Mouse (Mus musculus) embryonic facial prominence, embryonic 14.5 days (tissue): ENCODE measurements at regions not wholly inside any gene's neighbourhood (a gene's known extent, or its start where the extent isn't known, plus 50 kb on each side); places are given as distances from the start of the nearest gene placed in this dataset.

Experiments used
- ATAC-seq: fragments of 200-750 bp; cut with Nextera tagmentation; 2 replicates; pipeline ENCODE4 v1.8.0; 2017; ENCODE audit warnings: low read depth, moderate number of reproducible peaks, moderate TSS enrichment
- DNase-seq: peaks from one replicate; pipeline ENCODE4 v3.0.0-alpha.2; 2015; ENCODE audit warnings: low spot score
- H3K27ac ChIP-seq: fragments of 300-500 bp; sonication (generic); replicated peaks from 2 replicates; pipeline ENCODE4 v1.5.1; 2014; ENCODE audit warnings: low read depth, mild to moderate bottlenecking, low read length, moderate library complexity
- H3K27me3 ChIP-seq: fragments of 300-500 bp; sonication (generic); replicated peaks from 2 replicates; pipeline ENCODE4 v1.6.1; 2014; ENCODE audit warnings: low read length; ENCODE audit not compliant: control insufficient read depth, insufficient read depth
- H3K36me3 ChIP-seq: fragments of 300-500 bp; sonication (generic); 2 replicates; pipeline ENCODE4 v1.6.1; 2014; ENCODE audit warnings: low read length, mixed read lengths; ENCODE audit not compliant: control insufficient read depth, insufficient read depth
- H3K4me1 ChIP-seq: fragments of 300-500 bp; sonication (generic); 2 replicates; pipeline ENCODE4 v1.6.1; 2014; ENCODE audit warnings: antibody characterized with exemption, low read length; ENCODE audit not compliant: control insufficient read depth, insufficient read depth
- H3K4me2 ChIP-seq: fragments of 300-500 bp; sonication (generic); 2 replicates; pipeline ENCODE4 v1.6.1; 2014; ENCODE audit warnings: low read depth, mild to moderate bottlenecking, low read length, moderate library complexity, mixed read lengths
- H3K4me3 ChIP-seq: fragments of 300-500 bp; sonication (generic); 2 replicates; pipeline ENCODE4 v1.5.1; 2014; ENCODE audit warnings: low read depth, mild to moderate bottlenecking, low read length
- H3K9ac ChIP-seq: fragments of 300-500 bp; sonication (generic); 2 replicates; pipeline ENCODE4 v1.6.1; 2014; ENCODE audit warnings: low read depth, mild to moderate bottlenecking, low read length, moderate library complexity, mixed read lengths
- H3K9me3 ChIP-seq: fragments of 300-500 bp; sonication (generic); 2 replicates; pipeline ENCODE4 v1.6.1; 2016; ENCODE audit warnings: low read length; ENCODE audit not compliant: control insufficient read depth
- WGBS: fragments of 180-500 bp; shearing (Covaris S2); extraction: QIAGEN DNeasy Blood & Tissue Kit; methylation state at CpG from one replicate; pipeline ENCODE4 v1.1.7; 2014; 5-methylcytosine and 5-hydroxymethylcytosine counted together

DNA sequence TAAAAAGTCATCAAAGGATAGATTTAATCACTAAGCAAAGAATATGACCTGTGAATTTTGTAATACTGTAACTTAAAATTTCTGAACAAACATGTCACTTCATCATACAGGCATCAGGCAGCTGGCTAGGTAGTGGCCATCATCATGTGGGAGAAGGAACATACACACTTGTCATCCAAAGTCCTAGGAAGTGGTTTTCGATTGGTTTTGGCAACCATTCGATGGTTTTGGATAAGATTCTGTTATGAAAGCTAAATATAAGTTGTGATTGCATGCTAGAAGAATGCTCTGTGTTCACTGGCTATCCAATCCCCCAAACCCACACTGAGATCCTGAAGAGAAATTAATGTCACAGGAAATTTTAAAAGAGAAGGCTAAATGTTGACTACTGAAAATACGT lies 207.7 kb downstream of the Gm7489 start:
- no peaks in the 10 kb centered on the region for H3K36me3 ChIP-seq
- ATAC-seq, result no peak
- H3K9me3 ChIP-seq, result no peaks in the 10 kb centered on the region
- no peaks in the 10 kb centered on the region for H3K4me1 ChIP-seq
- no peaks in the 10 kb centered on the region for H3K27me3 ChIP-seq
- H3K27ac ChIP-seq, result no peak overlapping the region
- peak; percentile 29 for DNase-seq
- no peak overlapping the region for H3K9ac ChIP-seq
- WGBS, result 74% methylated on average over 3 of the region's 3 CpGs
- no peak overlapping the region for H3K4me3 ChIP-seq
- no peak overlapping the region for H3K4me2 ChIP-seq

DNA sequence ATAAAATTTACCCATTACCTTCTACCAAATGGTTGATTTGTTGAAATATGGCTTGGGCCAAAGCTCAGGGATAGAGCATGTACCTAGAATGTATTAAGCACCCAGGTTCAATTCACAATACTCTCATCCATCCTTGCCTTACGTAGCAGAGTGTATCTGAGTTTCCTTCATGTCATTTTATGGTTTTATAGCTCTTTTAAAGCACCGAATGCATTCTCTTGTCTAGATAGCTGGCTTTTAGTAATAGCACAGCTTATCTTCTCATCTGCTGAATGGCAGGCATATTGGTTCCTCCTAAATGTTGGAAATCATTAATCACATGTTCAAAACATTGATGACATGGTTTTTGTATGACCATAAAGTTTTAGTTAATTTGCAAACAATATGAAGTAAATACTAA lies 212.8 kb downstream of the Gm7489 start:
- 75% methylated on average over 2 of the region's 2 CpGs for WGBS
- Histone ChIP-seq H3K9me3 (no peaks in the 10 kb centered on the region), H3K9ac (no peak overlapping the region), H3K36me3 (no peaks in the 10 kb centered on the region), H3K27me3 (no peaks in the 10 kb centered on the region), H3K4me1 (no peaks in the 10 kb centered on the region), H3K27ac (no peak overlapping the region), H3K4me3 (no peak overlapping the region), H3K4me2 (no peak overlapping the region)
- ATAC-seq (no peak), DNase-seq (no peak)

DNA sequence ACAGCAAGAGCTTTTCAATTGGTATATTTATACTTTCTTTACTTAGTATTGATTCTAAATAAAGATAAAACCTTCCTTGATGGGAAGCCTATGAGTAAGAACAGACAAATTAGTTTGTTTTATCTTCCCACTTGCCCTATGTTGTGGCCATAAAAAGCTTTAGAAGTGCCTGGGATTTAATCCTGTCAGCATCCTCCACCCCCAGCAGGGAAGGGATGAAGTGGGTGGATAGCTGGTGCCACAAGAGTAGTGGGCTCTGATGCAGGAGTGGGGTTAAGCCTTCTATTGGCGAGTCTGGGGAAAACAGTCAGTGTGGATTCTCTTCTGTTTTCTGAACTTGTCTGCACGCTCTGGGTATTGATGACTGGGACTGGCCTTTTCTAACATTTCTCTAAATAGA lies 227.7 kb downstream of the Gm7489 start:
- Histone ChIP-seq H3K9me3 (no peaks in the 10 kb centered on the region), H3K27me3 (no peaks in the 10 kb centered on the region), H3K36me3 (no peaks in the 10 kb centered on the region), H3K4me2 (no peak overlapping the region), H3K4me3 (no peak overlapping the region), H3K27ac (no peak overlapping the region), H3K9ac (no peak overlapping the region), H3K4me1 (no peaks in the 10 kb centered on the region)
- DNase-seq (no peak), ATAC-seq (no peak)
- 67% methylated on average over 2 of the region's 2 CpGs for WGBS

DNA sequence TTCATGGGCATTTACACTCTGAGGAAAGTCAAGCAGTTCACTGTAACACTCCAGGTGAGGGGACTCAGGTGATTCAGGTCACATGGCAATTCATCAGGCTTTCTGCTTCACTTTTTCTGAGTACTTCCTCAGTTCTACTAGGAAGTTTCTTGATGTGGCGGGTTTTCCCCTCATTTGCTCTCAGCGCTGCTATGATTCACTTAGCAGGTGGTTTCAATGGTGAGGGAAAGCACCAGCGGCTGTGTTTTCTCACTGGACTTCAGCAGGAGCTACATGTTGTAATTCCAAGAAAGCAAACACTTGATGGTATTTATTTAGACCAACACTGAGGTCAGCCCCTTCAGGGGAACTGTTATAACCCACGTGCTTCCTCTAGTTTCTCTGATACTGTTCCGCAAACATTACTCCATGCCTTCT lies 229.4 kb downstream of the Gm7489 start:
- H3K36me3 ChIP-seq, result no peaks in the 10 kb centered on the region
- H3K27me3 ChIP-seq, result no peaks in the 10 kb centered on the region
- H3K9me3 ChIP-seq, result no peaks in the 10 kb centered on the region
- WGBS, result 72% methylated on average over 5 of the region's 5 CpGs
- no peak overlapping the region for H3K4me3 ChIP-seq
- no peak overlapping the region for H3K4me2 ChIP-seq
- no peak overlapping the region for H3K9ac ChIP-seq
- ATAC-seq (no peak), DNase-seq (no peak)
- no peak overlapping the region for H3K27ac ChIP-seq
- no peaks in the 10 kb centered on the region for H3K4me1 ChIP-seq

DNA sequence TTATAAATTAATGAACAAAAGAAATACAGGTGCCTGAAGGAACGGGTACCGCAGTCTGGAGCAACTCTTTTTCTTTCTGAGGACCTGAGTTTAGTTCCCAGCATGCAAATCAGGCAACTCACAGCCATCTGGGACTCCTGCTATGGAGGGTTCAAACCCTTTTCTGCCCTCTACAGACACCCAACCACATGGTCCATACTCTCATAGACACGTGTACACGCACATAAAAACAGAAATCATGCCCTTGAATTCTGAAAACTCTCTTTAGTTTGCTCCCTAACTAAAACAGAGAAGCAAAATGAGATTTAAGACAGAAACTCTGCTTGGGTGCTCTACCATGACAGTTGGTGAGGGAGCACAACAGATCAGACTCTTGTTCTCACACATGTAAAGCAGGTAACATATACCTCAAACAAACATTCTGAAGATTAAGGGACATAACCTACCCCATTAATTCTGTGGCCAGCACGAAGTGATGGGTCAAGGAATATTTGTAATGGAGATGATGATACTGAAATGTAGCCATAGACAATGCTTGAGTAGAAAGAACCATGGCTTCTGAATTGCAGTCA lies 233.3 kb downstream of the Gm7489 start:
- no peak for ATAC-seq
- Histone ChIP-seq H3K4me3 (no peak overlapping the region), H3K27ac (no peak overlapping the region)

DNA sequence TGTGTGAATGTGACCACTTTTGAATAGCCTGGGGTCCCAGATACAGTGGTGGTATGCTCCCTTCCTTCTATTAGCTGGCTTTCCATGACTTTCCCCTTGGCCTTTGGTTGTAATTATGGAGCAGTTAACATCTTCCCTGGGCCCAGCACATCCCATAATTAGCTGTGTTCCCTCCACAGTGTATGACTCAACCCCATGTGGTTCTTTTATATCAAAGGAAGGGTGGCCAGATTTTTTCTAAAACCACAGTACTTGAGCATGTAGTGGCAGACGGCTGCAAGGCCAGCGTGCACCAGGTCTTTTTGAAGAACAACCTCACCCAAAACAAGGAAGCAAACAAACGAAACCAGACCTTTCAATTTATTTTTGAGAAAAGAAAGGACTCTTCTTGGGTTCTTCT lies 235.8 kb downstream of the Gm7489 start:
- DNase-seq, result peak; percentile 22
- no peaks in the 10 kb centered on the region for H3K9me3 ChIP-seq
- no peaks in the 10 kb centered on the region for H3K36me3 ChIP-seq
- H3K4me3 ChIP-seq, result no peak overlapping the region
- ATAC-seq, result no peak
- 79% methylated on average over 3 of the region's 3 CpGs for WGBS
- H3K27me3 ChIP-seq, result no peaks in the 10 kb centered on the region
- no peak overlapping the region for H3K4me2 ChIP-seq
- H3K27ac ChIP-seq, result no peak overlapping the region
- no peaks in the 10 kb centered on the region for H3K4me1 ChIP-seq
- no peak overlapping the region for H3K9ac ChIP-seq

More for the DNA sequence above, 233.3 kb downstream of the Gm7489 start:
- DNase-seq, result no peak
- no peaks in the 10 kb centered on the region for H3K9me3 ChIP-seq
- 82% methylated on average over 5 of the region's 5 CpGs for WGBS
- no peak overlapping the region for H3K9ac ChIP-seq
- H3K4me1 ChIP-seq, result no peaks in the 10 kb centered on the region
- H3K27me3 ChIP-seq, result no peaks in the 10 kb centered on the region
- no peak overlapping the region for H3K4me2 ChIP-seq
- H3K36me3 ChIP-seq, result no peaks in the 10 kb centered on the region

DNA sequence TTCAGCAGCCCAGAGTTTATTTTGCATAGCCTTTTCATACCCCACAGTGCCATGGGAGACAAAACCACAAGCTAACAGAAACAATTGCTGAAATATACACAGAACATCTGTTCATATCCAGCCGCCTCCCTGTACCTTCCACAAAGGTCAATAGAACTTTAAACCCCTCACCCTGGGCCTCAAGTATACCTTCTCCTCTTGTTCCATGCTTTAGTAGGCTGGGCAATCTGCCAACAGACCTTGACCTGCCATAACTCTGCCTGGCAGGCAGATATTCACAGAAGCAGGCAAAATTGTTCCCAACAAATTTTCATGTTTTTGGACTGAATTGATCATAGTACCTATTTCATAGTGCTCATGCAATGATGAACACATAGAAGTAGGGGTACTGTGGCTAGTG lies 279.6 kb downstream of the Gm7489 start:
- WGBS, result 24% methylated on average over 1 of the region's 1 CpGs
- Histone ChIP-seq H3K9me3 (no peaks in the 10 kb centered on the region), H3K27me3 (no peaks in the 10 kb centered on the region), H3K4me3 (no peak overlapping the region), H3K9ac (no peak overlapping the region), H3K4me2 (no peak overlapping the region), H3K27ac (no peak overlapping the region), H3K4me1 (no peaks in the 10 kb centered on the region), H3K36me3 (no peaks in the 10 kb centered on the region)
- DNase-seq (no peak), ATAC-seq (no peak)

DNA sequence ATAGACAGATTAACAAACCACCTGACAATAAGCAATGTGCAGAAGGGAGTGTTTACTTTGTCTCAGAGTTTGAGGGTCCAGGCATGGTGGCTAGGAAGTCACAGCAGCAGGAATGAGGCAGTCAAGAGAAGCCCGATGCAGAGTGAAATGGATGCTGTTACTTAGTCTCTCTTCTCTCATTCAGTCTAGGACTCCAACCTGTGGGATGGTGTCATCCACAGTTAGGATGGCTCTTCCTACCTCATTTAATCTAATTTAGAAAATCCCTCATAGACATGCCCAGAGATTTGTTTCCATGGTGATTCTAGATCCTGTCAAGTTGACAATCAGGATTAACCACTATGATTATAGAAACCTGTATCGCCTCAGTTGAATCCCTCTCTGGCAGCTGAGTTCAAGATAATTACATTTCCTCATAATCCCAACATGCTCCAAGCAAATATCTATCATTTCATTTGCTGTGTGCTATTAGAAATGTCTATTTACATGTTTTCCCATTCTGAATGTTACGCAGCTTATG lies 283.2 kb downstream of the Gm7489 start:
- no peak overlapping the region for H3K9ac ChIP-seq
- no peaks in the 10 kb centered on the region for H3K9me3 ChIP-seq
- no peaks in the 10 kb centered on the region for H3K36me3 ChIP-seq
- no peak overlapping the region for H3K4me2 ChIP-seq
- no peaks in the 10 kb centered on the region for H3K27me3 ChIP-seq
- no peak for DNase-seq
- H3K4me3 ChIP-seq, result no peak overlapping the region
- WGBS, result 85% methylated on average over 3 of the region's 3 CpGs
- no peaks in the 10 kb centered on the region for H3K4me1 ChIP-seq
- no peak for ATAC-seq
- H3K27ac ChIP-seq, result no peak overlapping the region

DNA sequence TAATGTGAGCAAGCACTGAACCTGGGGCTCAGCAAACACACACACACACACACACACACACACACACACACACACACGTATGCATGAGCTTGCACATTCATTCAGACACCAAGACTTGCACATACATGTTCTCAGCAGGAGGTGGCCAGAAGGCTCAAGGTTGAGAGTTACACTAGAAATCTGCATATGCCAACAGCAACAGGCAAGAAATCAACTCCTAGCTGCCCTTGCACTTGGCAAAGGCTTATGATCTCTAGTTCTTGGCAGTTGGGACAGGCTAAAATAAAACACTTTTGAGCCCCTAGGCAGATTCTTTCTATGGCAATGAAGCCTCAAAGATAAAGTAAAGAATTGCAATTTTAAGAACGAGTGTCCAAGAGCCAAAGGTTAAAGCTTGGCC lies 292.5 kb downstream of the Gm7489 start:
- DNase-seq (peak; percentile 30), ATAC-seq (no peak)
- Histone ChIP-seq H3K27ac (peak overlapping the region; percentile 61), H3K27me3 (no peaks in the 10 kb centered on the region), H3K9me3 (no peaks in the 10 kb centered on the region), H3K9ac (no peak overlapping the region), H3K36me3 (no peaks in the 10 kb centered on the region), H3K4me2 (no peak overlapping the region), H3K4me3 (no peak overlapping the region), H3K4me1 (no peaks in the 10 kb centered on the region; the same call in 1 of the 2 replicates)
- WGBS, result 68% methylated on average over 2 of the region's 2 CpGs
